Comparison of ENCODE assay signal across 23 mouse cellular contexts in genomic region chr8:71454668-71455067, GRCm38 (mm10). TPM values are rescaled to one million over a fixed set of nuclear protein-coding genes. Genes with fewer than 3 reads are reported as not detected.
DNase-seq lines count a peak whose midpoint lies in the region; ATAC-seq lines count a peak whose summit lies in the region.
"Had no signal": no experiment of that assay in that cellular context is flagged by ENCODE, and none has a peak within 500 bp of the region (broad histone marks: within the 10 kb centered on the region; RNA-seq: fewer than 3 reads in every experiment).

No protein-coding gene starts in this region.

- ATAC-seq in limb, embryonic 11.5 days (ENCODE audit: insufficient number of reproducible peaks, low FRiP score, low TSS enrichment, low read depth): no peak
- ATAC-seq: activated CD4-positive, CD25-positive, alpha-beta regulatory T cell, adult 4 months; CD4-positive, CD25-positive, alpha-beta regulatory T cell, adult 4 months; forebrain, embryonic 13.5 days; hindbrain, postnatal 0 days had no signal

- H3K4me3 ChIP-seq in limb, embryonic 11.5 days (ENCODE audit: low read depth, low read length): no peak overlapping the region
- H3K4me3 ChIP-seq in limb, embryonic 10.5 days: no peak overlapping the region
- H3K4me3 ChIP-seq: embryonic facial prominence, embryonic 12.5 days; forebrain, embryonic 13.5 days; heart, embryonic 10.5 days; heart, embryonic 15.5 days; hindbrain, embryonic 13.5 days had no signal

- 77% methylated on average over 8 of the region's 8 CpGs for WGBS in limb, embryonic 11.5 days
- 81% methylated on average over 8 of the region's 8 CpGs for WGBS in limb, embryonic 10.5 days

- no peak overlapping the region for H3K4me2 ChIP-seq in limb, embryonic 11.5 days (ENCODE audit: low read depth, severe bottlenecking)
- H3K4me2 ChIP-seq: embryonic facial prominence, embryonic 12.5 days; forebrain, embryonic 13.5 days; heart, embryonic 15.5 days; hindbrain, embryonic 13.5 days had no signal

- no peaks in the 10 kb centered on the region for H3K4me1 ChIP-seq in limb, embryonic 11.5 days (ENCODE audit: control insufficient read depth, insufficient read depth, low read length)
- peaks cover 17% of the 10 kb centered on the region for H3K4me1 ChIP-seq in limb, embryonic 10.5 days
- H3K4me1 ChIP-seq: embryonic facial prominence, embryonic 12.5 days; heart, embryonic 15.5 days had no signal

- no peak overlapping the region for H3K9ac ChIP-seq in limb, embryonic 11.5 days (ENCODE audit: low read length)
- H3K9ac ChIP-seq: embryonic facial prominence, embryonic 12.5 days; forebrain, embryonic 13.5 days; heart, embryonic 15.5 days; hindbrain, embryonic 13.5 days had no signal

- no peak overlapping the region for H3K27ac ChIP-seq in limb, embryonic 11.5 days (replicated peaks; ENCODE audit: low read depth, low read length)
- H3K27ac ChIP-seq in limb, embryonic 10.5 days: no peak overlapping the region
- H3K27ac ChIP-seq: embryonic facial prominence, embryonic 12.5 days; forebrain, embryonic 13.5 days; heart, embryonic 10.5 days; heart, embryonic 15.5 days; hindbrain, embryonic 13.5 days; hindbrain, postnatal 0 days had no signal

- H3K9me3 ChIP-seq in limb, embryonic 11.5 days (ENCODE audit: control insufficient read depth, low read length): no peaks in the 10 kb centered on the region
- no peaks in the 10 kb centered on the region for H3K9me3 ChIP-seq in limb, embryonic 10.5 days (replicated peaks)
- H3K9me3 ChIP-seq: embryonic facial prominence, embryonic 12.5 days; forebrain, embryonic 13.5 days; G1E; heart, embryonic 10.5 days; heart, embryonic 15.5 days; hindbrain, embryonic 13.5 days had no signal

- peaks cover 2% of the 10 kb centered on the region; the same call in 1 of the 2 replicates for H3K36me3 ChIP-seq in limb, embryonic 11.5 days (ENCODE audit: control insufficient read depth, insufficient read depth, low read length)
- peaks cover 31% of the 10 kb centered on the region for H3K36me3 ChIP-seq in limb, embryonic 10.5 days

- no peaks in the 10 kb centered on the region for H3K27me3 ChIP-seq in limb, embryonic 11.5 days (ENCODE audit: control insufficient read depth, insufficient read depth, low read length)
- peaks cover 12% of the 10 kb centered on the region; the same call in 1 of the 2 replicates for H3K27me3 ChIP-seq in limb, embryonic 10.5 days (ENCODE audit: low read depth, poor library complexity, severe bottlenecking)
- H3K27me3 ChIP-seq: embryonic facial prominence, embryonic 12.5 days; forebrain, embryonic 13.5 days; heart, embryonic 15.5 days; hindbrain, embryonic 13.5 days had no signal

- peak; percentile 9 for DNase-seq in cerebellum, adult 9-11 months
- DNase-seq in cerebellum, postnatal 25 days: no peak
- peak; percentile 14 for DNase-seq in limb, embryonic 11.5 days (ENCODE audit: low spot score)
- DNase-seq in limb, embryonic 10.5 days (ENCODE audit: low spot score): no peak
- peak; percentile 9 to 54 for DNase-seq in spleen, postnatal 4 days (ENCODE audit: low spot score in 2 of 2)
- no peak for DNase-seq in spleen, adult 12 weeks (ENCODE audit: low spot score)
- DNase-seq in R1 (ENCODE audit: low read depth, low spot score): peak; percentile 64
- no peak for DNase-seq in embryo, embryonic 11 days
- DNase-seq: adrenal gland, postnatal 14 days; B cell, adult 2 months; cerebellum, adult 11-12 months; cerebellum, adult 9-10 months; heart, adult 18-20 months; heart, postnatal 14 days had no signal

RNA-seq across cellular contexts. Expression of gene Abhd8, which starts 8.8 kb away (rescaled TPM):
- 38.7 and 43.4 TPM in 2 replicates for polyA plus RNA-seq in limb, embryonic 11.5 days (2014; fragmentation: Nextera tagmentation; extraction: Ambion mirVana)
- 61.5 and 75.1 TPM in 2 replicates for polyA plus RNA-seq in limb, embryonic 10.5 days (2016; fragmentation: Nextera tagmentation; extraction: Ambion mirVana)

RNA-seq across cellular contexts. Expression of gene Mrpl34, which starts 10.1 kb away (rescaled TPM):
- 216 and 231 TPM in 2 replicates for polyA plus RNA-seq in limb, embryonic 11.5 days (2014; fragmentation: Nextera tagmentation; extraction: Ambion mirVana)
- polyA plus RNA-seq in limb, embryonic 10.5 days (2016; fragmentation: Nextera tagmentation; extraction: Ambion mirVana): 231 and 263 TPM in 2 replicates

RNA-seq across cellular contexts. Expression of gene Dda1, which starts 14.3 kb away (rescaled TPM):
- 115 TPM in 2 replicates for polyA plus RNA-seq in limb, embryonic 11.5 days (2014; fragmentation: Nextera tagmentation; extraction: Ambion mirVana)
- 130 and 138 TPM in 2 replicates for polyA plus RNA-seq in limb, embryonic 10.5 days (2016; fragmentation: Nextera tagmentation; extraction: Ambion mirVana)

RNA-seq across cellular contexts. Expression of gene Ano8, which starts 31.1 kb away (rescaled TPM):
- 3.0 and 4.2 TPM in 2 replicates for polyA plus RNA-seq in limb, embryonic 11.5 days (2014; fragmentation: Nextera tagmentation; extraction: Ambion mirVana)
- 2.7 and 3.5 TPM in 2 replicates for polyA plus RNA-seq in limb, embryonic 10.5 days (2016; fragmentation: Nextera tagmentation; extraction: Ambion mirVana)

RNA-seq across cellular contexts. Expression of gene Gtpbp3, which starts 33.2 kb away (rescaled TPM):
- 8.3 and 8.7 TPM in 2 replicates for polyA plus RNA-seq in limb, embryonic 11.5 days (2014; fragmentation: Nextera tagmentation; extraction: Ambion mirVana)
- polyA plus RNA-seq in limb, embryonic 10.5 days (2016; fragmentation: Nextera tagmentation; extraction: Ambion mirVana): 26.8 and 28.2 TPM in 2 replicates

Comparison
In these comparisons a context has a peak if more than half of its experiments do, and no peak if none do; other contexts are left out.
1. DNase-seq: peak in cerebellum, adult 9-11 months (single experiment), limb, embryonic 11.5 days (single experiment), spleen, postnatal 4 days (2 of 2) and R1 (single experiment); none in cerebellum, postnatal 25 days (0 of 2), limb, embryonic 10.5 days (single experiment), spleen, adult 12 weeks (single experiment) and embryo, embryonic 11 days (single experiment).